Mouse (Mus musculus): ENCODE measurements at regions not wholly inside any gene's neighbourhood (a gene's known extent, or its start where the extent isn't known, plus 50 kb on each side); places are given as distances from the start of the nearest gene placed in this dataset.

DNA sequence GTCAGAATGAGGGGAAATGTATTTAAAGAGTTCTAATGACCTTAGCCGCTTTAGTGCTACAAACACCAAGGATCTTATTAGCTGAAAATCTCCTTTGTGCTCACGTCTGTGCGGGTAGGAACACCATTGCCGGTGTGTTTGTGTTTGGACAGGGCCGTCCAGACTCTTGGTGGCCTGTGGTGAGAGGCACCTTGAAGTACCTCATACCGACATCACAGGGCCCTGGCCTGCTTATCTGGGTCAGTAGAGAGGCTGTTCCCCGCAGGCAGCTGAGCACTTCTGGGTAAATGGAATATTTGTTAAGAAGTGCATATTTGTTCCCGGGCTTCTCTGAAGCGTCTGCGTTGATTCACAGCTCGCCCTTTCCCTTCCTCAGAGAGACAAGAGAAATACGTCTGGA is 232.8 kb upstream of the Prox1 start:
- CTCF ChIA-PET = no interaction called here

DNA sequence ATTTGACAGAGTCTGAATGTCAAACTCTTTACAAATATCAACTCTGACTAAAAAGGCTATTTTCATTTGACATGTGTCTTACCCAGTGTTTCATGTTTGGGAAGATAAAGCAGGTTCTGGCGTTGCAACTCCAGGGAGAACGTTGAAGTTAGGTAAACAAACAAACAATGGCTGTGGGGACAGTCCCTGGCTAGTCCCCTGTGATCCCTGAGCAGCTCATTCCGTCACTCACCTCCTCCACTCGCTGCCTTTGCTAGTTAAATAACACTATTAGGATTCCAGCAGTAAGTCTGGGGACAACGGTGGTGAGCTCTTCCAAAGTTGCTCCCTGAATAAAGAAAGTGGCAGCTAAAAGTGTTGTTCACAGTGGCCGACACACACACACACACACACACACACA is 227.8 kb upstream of the Prox1 start:
- CTCF ChIA-PET = interaction anchor here (0.7 kb wide), 1 partner anchor 650 kb away, joined by 3 read pairs; no protein-coding TSS in a partner anchor

DNA sequence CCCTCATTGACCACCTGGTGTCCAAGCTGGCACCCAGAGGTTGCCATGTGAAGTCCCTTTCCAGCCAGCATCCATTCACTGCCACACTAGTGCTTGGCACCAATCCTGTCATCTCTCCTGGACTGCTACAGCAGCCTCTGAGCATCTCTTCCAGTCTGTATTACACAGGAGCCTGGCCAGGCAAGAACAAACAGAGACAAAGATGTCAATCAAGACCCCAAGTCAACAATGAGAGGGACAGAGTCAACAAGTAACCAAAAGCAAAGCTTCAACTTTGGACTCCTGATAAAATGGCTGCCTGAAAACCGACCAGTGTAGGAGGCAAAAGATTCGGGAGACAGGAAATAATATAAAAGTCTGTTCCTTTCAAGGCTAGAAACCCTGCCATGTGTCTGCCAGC is 227.3 kb upstream of the Prox1 start:
- CTCF ChIA-PET = interaction anchor here (0.7 kb wide), 1 partner anchor 651 kb away, joined by 3 read pairs; no protein-coding TSS in a partner anchor

DNA sequence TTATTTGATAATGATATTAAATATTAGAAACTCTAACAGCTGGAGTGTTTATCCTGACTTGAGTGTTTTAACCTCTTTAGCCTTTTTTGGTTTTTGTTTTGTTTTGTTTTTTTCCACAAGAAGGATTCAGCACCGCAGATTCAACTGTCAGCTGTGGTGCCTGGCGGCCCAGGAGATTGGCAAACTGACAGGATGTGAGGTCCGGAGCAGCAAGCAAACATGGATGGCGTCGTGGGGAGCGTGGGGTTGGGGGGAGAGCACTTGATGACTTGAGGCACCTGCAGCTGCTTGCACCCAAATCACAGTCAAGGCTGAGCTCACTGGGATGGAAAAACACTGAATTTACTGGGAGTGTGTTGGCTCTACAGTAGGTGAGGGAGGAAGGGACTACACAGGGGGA is 222.5 kb upstream of the Prox1 start:
- CTCF ChIA-PET = no interaction called here

DNA sequence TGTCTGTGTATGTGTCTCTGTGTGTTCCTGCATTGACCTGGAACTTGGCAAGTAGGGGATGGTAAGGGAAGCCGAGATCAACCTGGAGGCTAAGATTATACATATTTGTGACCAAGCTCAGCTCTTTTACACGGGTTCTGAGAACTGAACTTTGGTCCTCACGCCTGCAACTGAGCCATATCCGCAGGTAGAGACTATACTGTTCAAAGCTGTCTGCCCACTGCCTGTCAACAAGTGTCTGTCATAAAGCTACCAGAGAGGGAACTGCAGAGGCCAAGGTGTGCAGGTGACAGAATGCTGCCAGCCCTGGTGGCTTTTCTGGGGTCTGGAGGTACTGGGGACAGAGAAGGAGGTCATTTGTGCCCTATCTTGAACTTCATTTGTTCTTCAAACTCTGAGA is 218.3 kb upstream of the Prox1 start:
- CTCF ChIA-PET = no interaction called here

DNA sequence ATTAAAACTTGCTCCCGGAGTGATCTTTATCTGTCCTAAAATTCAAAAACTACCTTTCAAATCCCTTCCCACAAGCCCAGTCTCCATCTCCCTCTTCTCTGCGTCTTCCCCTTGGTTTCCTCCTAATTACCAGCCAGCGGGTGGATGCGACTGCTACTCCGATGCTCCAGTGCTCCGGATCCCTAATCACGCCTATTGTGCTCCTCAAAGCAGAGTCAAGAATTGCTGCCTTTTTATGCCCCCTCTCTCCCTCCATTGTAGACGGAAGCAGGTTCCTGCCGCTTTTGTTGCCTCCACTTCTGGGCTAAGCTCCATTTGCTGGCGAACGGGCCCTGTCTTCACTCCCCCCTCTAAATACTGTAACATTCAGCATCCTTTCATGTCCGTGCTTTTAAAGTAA is 214.0 kb upstream of the Prox1 start:
- CTCF ChIA-PET = no interaction called here

DNA sequence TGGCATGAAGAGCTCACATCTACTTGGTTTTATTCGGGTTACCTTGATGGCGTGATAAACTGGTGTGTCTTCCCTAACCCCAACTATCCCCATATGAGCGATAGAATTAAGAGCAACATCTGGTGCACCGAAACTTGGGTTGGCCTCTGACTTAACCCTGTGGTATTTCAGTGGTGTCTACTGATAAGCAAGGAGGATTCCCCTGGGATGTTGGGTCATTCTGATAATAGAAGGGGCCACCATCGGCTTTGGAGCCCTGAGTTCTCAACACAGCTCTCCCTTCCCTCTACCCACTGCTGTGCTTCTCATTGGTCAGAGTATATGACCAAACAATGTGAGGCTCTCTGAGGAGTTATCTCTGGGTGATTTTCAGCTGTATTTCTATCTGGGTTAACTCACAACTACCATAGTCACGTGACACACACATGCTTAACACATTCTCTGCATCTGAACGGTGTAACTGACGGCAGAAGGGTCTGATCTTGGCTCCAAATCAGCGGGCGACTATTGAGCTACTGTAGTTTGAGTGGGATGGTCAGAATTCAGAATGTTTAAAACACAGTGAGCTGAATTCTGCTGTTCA is 212.8 kb upstream of the Prox1 start:
- CTCF ChIA-PET = no interaction called here

DNA sequence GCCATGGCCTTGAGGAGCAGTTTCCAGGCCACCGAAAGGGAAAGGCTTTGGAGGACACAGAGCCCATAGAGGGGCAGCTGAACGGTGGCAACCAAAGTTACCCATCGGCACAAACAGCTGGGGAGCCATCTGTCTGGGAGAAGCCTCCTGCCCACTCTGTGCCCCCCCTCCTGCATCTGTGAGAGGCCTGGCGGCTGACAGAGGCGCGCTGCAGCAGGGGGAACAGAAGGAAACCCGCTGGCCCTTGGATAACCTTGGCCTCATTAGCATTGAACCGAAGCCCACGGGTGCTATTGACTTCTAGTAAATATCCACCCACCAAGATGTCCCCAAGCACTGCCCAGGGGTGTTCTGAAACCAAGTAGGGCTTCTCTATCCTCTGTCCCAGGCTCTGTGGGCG is 209.6 kb upstream of the Prox1 start:
- CTCF ChIA-PET = no interaction called here

DNA sequence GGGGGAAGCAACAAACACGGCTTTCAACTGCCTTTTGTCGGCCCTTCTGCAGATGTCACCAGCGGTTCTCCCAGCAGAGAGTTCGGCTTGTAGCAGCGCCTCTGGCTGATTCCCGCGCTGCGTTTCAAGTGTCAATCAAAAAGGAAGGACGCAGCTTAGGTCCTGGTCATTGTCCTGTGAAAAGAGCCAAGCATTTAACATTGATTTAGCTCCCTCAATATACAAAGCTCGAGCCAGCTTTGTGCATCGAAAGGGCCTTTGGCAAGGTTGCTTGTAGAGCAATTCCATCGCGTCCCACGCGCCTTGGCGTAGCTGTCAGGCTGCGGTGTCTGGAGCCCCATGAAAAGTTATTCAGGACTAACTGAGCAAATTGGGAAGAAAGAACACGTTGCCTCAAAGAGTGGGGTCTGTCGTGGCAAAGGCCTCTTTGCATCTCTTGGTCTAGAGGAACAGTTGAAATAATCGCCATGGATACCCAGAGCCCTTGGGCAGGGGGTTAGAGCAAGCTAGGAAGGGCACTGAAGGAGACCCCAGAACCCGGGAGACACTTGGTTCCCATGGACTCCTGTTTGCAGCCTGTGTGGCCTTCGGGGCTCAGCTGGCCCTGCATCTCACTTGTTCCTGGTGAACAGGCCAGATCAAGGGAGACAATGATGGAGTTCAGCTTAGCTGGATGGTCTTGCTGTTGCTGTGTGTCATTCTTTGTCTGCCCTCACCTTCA is 204.8 kb upstream of the Prox1 start:
- CTCF ChIA-PET = no interaction called here

DNA sequence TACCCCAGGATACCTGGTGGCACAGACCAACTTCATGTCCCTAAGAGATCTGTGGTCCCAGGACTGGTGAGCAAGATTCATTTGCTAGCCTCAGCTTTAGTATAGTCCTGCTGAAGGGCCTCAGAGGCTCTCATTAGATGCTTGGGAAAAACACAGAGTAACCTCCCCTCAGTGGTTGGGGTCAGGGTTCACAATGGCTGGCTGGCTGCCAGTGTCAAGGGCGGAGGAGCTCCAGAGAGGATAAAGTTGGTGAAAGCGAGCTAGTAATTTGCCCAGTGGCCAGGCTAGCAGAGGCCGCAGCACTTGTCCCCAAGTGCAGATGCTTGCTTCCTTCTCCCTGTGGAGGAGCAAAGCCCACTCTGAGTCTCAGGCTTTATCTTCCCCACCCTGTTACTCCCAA is 203.8 kb upstream of the Prox1 start:
- CTCF ChIA-PET = no interaction called here

DNA sequence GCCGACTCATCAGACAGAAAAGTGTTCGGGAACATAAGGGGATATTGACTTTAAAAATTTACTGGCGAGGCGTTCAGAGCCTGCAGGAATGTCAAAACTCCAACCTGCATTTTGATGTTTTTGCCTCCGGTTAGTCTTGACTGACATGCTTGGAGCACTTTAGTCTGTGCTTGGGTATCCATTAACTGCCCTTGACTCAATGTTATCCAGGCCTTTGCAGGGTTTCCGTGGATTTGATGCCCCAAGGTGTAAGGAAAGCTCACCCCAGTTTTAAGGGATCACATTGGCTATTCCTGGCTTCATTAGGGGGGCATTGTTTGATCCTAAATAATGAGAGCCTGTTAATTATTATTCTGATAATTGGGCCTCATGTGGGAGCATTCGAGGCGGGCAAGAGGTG is 196.1 kb upstream of the Prox1 start:
- CTCF ChIA-PET = no interaction called here

DNA sequence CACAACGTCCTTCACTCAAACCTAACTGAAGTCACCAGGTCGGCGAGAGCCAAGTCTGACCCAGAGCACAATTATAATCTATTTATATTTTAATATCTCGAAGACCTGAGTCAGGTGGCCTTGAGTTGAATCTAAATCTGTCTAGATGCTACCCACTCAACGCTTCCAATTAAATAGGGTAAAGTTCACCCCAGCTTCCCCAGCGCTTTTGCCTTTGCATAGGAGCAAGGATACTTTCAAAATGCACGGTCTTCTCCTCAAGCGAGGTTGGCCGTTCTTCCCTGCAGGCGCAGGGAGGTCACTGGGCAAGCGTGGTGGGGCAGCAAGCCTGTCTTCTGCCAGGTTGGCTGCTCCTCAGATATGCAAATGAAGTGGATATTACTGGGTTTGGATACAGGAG is 194.6 kb upstream of the Prox1 start:
- CTCF ChIA-PET = no interaction called here

DNA sequence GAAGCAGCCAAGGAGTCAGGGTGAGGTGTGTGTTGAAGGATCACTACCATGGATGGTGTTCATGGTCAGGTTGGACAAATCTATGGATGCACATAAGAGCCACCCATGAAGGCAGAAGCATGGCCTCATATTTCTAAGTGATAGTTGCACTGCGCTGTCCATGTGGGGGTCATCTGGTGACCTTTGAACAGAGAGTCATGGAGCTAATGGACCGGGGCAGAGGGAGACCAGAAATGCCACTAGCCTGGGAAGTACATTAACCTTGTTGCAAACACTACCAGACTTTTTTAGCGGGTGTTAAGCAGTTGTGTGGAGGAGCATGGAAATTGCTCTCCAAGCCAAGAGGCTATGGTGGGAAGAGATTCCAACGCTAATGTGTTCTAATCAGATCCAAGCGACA is 190.1 kb upstream of the Prox1 start:
- CTCF ChIA-PET = no interaction called here

DNA sequence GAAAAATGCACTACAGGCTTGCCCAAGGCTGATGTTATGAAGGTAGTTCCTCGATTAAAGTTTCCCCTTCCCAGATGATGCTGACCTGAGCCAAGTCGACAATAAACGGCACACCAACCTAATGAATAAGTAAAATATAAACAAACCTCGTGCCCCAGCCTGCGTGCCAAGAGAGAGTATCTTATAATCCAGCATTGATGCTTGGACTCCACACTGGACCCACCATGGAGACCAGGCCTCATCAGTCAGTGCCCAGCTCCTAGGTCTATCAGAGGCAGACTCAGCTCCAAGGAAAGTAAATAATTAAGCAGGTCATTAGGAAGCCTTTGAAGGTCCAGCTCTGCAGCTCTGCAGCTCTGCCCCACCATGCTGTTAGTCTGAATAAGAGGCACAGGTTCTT is 187.3 kb upstream of the Prox1 start:
- CTCF ChIA-PET = no interaction called here

DNA sequence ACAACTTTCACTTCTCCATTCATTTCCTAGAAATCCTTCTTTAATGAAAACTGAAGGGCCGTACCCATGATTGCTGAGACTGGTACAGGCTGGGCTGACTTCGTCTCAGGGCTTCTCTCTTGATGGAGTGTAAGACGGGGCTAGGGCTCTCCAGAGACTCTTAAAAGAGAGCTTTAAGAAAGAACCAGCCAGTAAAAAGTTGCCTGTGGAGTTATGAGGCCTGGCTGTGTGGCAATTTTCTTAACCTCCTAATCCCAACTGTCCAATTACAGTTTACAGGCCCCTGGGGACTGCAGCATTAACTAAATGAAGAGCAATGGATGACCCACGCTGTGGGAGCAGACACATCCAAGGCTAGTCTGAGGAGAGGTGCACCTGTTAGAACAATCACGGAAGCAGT is 177.1 kb upstream of the Prox1 start:
- CTCF ChIA-PET = no interaction called here

DNA sequence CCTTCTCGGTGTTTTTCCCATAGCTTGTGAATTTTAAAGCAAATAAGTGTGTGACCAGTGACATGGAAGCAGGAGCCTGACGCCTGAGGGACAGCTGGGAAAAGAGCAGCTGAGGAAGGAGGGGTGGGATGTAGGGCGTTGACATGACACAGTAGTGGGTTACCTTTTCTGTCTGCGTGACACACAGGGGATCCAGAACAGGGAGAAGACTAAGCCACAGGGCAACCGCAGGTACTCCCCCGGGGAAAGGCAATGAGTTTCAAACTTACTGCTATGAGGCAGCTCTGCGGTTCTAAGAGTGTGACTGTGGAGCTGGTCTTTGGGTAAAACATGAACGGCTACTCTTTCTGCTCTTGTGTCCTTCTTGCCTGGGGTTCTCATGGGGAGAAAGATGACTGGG is 170.2 kb upstream of the Prox1 start:
- CTCF ChIA-PET = no interaction called here

DNA sequence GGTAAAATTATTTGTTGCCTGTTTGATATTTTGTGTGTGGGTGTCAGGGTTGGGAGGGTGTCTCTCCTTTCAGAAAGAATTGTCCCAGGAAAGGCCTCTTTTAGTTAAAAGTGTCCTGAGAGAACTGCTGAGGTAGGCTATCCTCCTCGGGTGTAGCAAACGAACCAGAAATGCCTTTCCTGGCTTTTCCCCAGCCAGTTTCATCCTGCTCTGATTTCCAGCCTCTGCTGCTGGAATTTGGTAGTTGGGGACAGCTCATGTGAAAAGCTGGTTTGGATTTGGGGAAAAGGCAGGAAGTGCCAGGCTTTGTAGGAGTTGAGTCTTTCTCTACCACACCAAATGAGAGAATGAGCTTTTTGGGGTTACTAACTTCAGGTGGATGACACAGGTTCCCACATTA is 164.0 kb upstream of the Prox1 start:
- CTCF ChIA-PET = no interaction called here

DNA sequence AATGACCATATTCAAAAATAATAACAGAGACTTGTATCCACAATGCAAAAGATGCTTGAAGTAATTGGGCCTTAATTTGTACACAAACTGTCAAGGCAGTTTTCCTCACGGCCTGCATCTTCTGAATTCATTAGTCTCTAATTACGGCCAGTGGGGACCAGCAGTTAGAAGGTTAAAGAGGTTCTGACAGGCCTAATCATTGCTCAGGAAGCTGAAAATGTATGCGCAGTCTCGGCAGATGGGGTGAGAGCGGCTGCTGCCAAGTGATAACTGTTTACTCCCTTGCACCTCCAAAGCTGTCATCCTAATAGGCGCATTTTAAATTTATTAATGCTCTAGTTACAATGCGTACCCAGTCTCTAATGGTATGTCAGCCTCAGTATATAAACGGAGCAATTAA is 163.5 kb upstream of the Prox1 start:
- CTCF ChIA-PET = no interaction called here

DNA sequence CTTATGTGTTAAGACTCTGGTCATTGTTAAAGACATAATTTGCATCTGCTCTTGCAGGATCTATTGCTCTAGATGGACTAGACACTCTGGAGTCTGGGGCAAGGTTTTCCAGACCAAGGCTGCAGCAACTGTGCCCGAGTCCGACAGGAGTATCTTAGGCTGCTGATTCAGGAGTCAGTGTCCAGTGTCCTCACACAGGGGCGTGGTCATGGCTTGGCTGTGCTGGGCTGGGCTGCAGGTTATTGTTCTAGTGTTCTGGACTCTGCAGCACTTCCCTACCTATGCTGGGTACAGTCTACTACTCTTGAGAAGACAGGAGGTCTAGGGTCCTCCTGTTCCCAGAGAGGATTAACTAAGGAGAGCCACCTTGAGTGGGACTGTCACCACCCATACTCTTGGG is 161.5 kb upstream of the Prox1 start:
- CTCF ChIA-PET = no interaction called here

DNA sequence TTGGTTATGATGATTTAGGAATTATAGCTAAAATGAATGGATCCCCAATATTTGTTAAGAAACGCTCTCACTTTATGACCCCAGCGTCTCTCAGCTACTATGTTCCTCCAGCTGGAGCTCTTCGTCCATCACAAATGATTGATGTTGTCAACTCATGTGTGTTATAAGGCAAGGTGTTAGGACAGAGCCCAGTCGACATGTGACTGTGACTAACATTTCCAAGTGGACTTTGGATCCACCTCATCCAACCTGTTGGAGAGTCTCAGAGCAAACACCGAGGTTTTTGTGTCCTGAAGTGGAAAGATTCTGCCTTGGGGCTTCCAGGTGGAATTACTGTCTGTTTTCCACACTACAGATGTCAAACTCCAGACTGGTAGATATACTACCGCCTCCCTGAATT is 154.0 kb upstream of the Prox1 start:
- CTCF ChIA-PET = no interaction called here

DNA sequence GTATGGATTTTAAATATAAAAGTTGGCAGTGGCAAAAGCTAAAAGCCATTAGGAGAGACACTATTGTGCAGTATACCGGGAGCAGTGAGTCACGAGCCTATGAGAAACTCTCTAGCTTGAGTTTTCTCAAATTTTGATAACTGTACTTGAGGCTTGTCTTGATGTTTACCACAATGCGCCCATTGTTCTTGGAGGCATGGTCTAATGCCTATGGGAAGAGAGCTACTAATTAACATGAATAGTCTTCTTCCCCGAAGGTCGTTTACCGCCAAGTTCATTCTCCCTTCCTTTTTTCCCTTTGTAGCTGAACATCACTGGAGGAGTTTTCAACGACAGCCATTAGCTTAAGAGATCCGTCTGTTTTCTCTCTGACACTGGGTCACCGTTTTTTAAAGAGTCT is 153.2 kb upstream of the Prox1 start:
- CTCF ChIA-PET = interaction anchor here (0.5 kb wide), 1 partner anchor 337 kb away, joined by 3 read pairs; no protein-coding TSS in a partner anchor

DNA sequence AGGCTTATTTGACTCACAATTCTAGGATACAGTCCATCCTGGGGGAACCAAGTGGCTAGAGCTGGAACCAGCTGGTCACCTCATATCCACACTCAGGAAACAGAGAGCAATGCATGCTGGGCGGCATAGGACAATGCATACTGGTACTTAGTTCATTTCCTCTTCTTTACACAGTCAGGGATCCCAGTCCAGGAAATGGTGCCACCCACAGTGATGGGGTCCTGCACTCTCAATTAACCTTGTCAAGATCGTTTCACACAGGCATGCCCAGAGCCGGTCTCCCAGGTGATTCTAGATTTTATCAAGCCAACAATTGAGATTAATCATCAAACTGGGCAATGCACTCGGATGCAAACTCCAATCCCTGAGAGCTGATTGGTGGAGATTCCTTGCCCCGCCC is 145.7 kb upstream of the Prox1 start:
- CTCF ChIA-PET = no interaction called here

DNA sequence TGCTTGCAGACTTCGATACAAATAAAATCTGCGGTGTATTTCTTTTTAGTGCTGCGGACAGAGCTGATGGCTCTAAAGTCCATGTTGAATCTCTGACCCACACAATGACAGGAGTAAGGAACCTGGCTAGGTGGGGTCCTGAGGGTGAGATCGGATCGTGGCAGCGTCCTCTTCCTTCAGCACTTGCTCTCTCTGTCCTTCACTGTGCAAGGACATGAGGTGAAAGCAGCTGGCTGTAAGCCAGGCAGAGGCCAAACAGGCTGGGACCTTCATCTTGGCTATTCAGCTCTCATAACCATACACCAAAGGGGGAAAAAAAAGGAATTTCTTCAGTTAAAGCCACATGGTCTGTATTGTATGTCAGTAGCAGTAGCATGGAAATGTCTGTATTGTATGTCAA is 139.3 kb upstream of the Prox1 start:
- CTCF ChIA-PET = no interaction called here

DNA sequence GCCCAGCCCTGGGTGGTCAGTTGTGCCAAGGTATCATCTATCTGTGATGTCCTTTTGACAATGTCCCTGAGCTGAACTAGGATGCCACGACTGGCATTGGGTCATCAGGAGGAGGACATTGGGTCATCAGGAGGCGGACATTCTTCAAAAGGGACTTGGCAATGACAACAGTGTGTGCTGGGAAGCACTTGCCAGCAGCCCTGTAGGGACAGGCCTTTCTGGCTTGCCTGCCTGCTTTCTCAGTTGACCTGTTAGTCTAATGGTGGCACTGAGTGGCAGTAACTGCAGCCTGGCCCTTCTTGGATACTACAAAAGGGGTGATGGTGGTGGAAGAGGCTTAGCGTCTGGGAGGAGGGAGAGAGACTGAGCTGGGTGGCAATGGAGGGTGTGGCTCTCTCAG is 137.2 kb upstream of the Prox1 start:
- CTCF ChIA-PET = no interaction called here
